17 mouse cellular contexts compared by ENCODE assay signal in the genomic region with DNA sequence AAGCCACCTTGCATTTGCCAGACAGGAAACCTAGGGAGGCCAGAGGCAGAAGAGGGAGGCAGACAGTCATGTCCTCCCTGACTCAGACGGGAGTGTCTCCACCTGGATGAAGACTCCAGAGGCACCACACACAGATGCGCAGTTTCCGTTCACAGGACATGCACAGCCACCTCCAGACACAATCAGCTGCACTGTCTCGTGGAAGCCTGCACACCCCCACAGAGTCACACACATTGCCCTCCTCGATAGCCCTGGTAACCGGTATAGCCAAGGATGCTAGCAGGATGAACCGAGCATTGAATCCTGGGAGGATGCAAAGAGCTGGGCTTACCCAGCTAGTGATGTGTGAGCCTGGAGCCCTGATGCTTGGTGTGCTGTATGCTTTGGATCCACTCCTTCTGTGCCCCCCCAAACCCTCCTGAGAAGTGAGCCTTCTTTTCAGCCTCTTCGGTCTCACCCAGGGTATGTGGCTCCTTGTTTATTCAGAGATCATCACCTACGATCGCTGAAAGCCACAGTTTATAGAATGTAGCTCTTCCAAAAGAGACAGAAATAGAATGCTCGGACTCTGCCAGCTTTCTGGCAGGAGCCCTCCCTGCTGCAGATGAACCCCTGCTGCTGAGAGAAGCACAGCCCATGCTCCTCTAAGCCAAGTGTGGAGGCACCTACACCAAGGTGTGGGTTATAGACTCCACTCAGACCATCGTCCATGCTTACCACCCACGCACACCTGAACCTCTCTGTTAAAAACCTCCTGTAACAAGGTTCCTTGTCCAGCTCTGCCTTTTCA. TPM values are rescaled to one million over a fixed set of nuclear protein-coding genes. Genes with fewer than 3 reads are reported as not detected.
DNase-seq lines count a peak whose midpoint lies in the region; ATAC-seq lines count a peak whose summit lies in the region.
"Had no signal": no experiment of that assay in that cellular context is flagged by ENCODE, and none has a peak within 500 bp of the region (broad histone marks: within the 10 kb centered on the region; RNA-seq: fewer than 3 reads in every experiment).

No protein-coding gene starts in this region.

- 0 out of 2 replicates have a peak overlapping the region, but pooled peaks have one; percentile 0 for H3K9ac ChIP-seq in neural tube, embryonic 12.5 days
- H3K9ac ChIP-seq in intestine, embryonic 16.5 days (ENCODE audit: low read depth, low read length), result no peak overlapping the region
- H3K9ac ChIP-seq: liver, embryonic 12.5 days had no signal

- H3K27me3 ChIP-seq in neural tube, embryonic 12.5 days (replicated peaks), result peaks cover 31% of the 10 kb centered on the region
- peaks cover 20% of the 10 kb centered on the region for H3K27me3 ChIP-seq in intestine, embryonic 16.5 days (replicated peaks; ENCODE audit: control insufficient read depth, insufficient read depth, low read length)

- DNase-seq in frontal cortex, postnatal 10 days (ENCODE audit: low spot score in 2 of 2), result no peak
- DNase-seq in neural tube, embryonic 10.5 days (ENCODE audit: extremely low spot score, low spot score), result no peak
- DNase-seq in left cerebral cortex, adult 11 months (ENCODE audit: low spot score), result no peak
- DNase-seq in kidney, adult 18-20 months, result no peak
- no peak for DNase-seq in B cell, adult 2 months
- DNase-seq: kidney, adult 8-10 months; lung, postnatal 10 days; midbrain, embryonic 14.5 days; right cerebral cortex, postnatal 4 days; thymus, postnatal 25 days had no signal

- no peak overlapping the region for H3K4me2 ChIP-seq in neural tube, embryonic 12.5 days (replicated peaks)
- no peak overlapping the region for H3K4me2 ChIP-seq in intestine, embryonic 16.5 days (ENCODE audit: low read depth, low read length)
- H3K4me2 ChIP-seq: liver, embryonic 12.5 days had no signal

- peaks cover 24% of the 10 kb centered on the region for H3K4me1 ChIP-seq in neural tube, embryonic 12.5 days
- peaks cover 12% of the 10 kb centered on the region; the same call in 1 of the 2 replicates for H3K4me1 ChIP-seq in intestine, embryonic 16.5 days (ENCODE audit: control insufficient read depth, insufficient read depth, low read length)

- ATAC-seq in frontal cortex, adult (ENCODE audit: low TSS enrichment), result peak; percentile 57
- ATAC-seq in neural tube, embryonic 12.5 days (ENCODE audit: low FRiP score, low read depth), result no peak
- no peak for ATAC-seq in intestine, embryonic 16.5 days
- ATAC-seq: liver, embryonic 12.5 days had no signal

- 82% methylated on average over 13 of the region's 13 CpGs for WGBS in neural tube, embryonic 12.5 days
- WGBS in intestine, embryonic 16.5 days, result 54% methylated on average over 13 of the region's 13 CpGs

- no peak overlapping the region for H3K27ac ChIP-seq in neural tube, embryonic 12.5 days
- H3K27ac ChIP-seq in intestine, embryonic 16.5 days (ENCODE audit: low read length), result peak overlapping the region; percentile 58
- H3K27ac ChIP-seq: forebrain, embryonic 10.5 days; hindbrain, embryonic 10.5 days; liver, embryonic 12.5 days had no signal

- no peak overlapping the region for H3K4me3 ChIP-seq in neural tube, embryonic 12.5 days
- no peak overlapping the region for H3K4me3 ChIP-seq in intestine, embryonic 16.5 days (ENCODE audit: low read length)
- H3K4me3 ChIP-seq: forebrain, embryonic 10.5 days; hindbrain, embryonic 10.5 days; liver, embryonic 12.5 days had no signal

- no peaks in the 10 kb centered on the region for H3K36me3 ChIP-seq in neural tube, embryonic 12.5 days
- H3K36me3 ChIP-seq in intestine, embryonic 16.5 days (ENCODE audit: control insufficient read depth, insufficient read depth, low read length), result no peaks in the 10 kb centered on the region
- H3K36me3 ChIP-seq: forebrain, embryonic 10.5 days; hindbrain, embryonic 10.5 days; liver, embryonic 12.5 days had no signal

- H3K9me3 ChIP-seq in neural tube, embryonic 12.5 days, result no peaks in the 10 kb centered on the region
- H3K9me3 ChIP-seq in intestine, embryonic 16.5 days (ENCODE audit: control insufficient read depth, low read length), result no peaks in the 10 kb centered on the region
- H3K9me3 ChIP-seq: forebrain, embryonic 10.5 days; hindbrain, embryonic 10.5 days; liver, embryonic 12.5 days had no signal

RNA-seq across cellular contexts. Expression of a gene that starts 3.9 kb away (rescaled TPM):
- 1.9 and 2.2 TPM in 2 replicates for polyA plus RNA-seq in neural tube, embryonic 12.5 days (2016; fragmentation: Nextera tagmentation; extraction: Ambion mirVana)
- polyA plus RNA-seq in intestine, embryonic 16.5 days (2015; fragmentation: Nextera tagmentation; extraction: Ambion mirVana), result 24.4 and 24.8 TPM in 2 replicates
- polyA plus RNA-seq: large intestine, adult 2 months had no signal

RNA-seq across cellular contexts. Expression of a gene that starts 35.5 kb away (rescaled TPM):
- 0.43 and 0.47 TPM in 2 replicates for polyA plus RNA-seq in neural tube, embryonic 12.5 days (2016; fragmentation: Nextera tagmentation; extraction: Ambion mirVana)
- 11.9 and 14.0 TPM in 2 replicates for polyA plus RNA-seq in intestine, embryonic 16.5 days (2015; fragmentation: Nextera tagmentation; extraction: Ambion mirVana)

RNA-seq across cellular contexts. Expression of a gene that starts 43.2 kb away (rescaled TPM):
- polyA plus RNA-seq in neural tube, embryonic 12.5 days (2016; fragmentation: Nextera tagmentation; extraction: Ambion mirVana), result 15.2 and 16.2 TPM in 2 replicates
- 5.9 and 6.6 TPM in 2 replicates for polyA plus RNA-seq in intestine, embryonic 16.5 days (2015; fragmentation: Nextera tagmentation; extraction: Ambion mirVana)
